ENCODE assay signal across 8 mouse cellular contexts in the genomic region with DNA sequence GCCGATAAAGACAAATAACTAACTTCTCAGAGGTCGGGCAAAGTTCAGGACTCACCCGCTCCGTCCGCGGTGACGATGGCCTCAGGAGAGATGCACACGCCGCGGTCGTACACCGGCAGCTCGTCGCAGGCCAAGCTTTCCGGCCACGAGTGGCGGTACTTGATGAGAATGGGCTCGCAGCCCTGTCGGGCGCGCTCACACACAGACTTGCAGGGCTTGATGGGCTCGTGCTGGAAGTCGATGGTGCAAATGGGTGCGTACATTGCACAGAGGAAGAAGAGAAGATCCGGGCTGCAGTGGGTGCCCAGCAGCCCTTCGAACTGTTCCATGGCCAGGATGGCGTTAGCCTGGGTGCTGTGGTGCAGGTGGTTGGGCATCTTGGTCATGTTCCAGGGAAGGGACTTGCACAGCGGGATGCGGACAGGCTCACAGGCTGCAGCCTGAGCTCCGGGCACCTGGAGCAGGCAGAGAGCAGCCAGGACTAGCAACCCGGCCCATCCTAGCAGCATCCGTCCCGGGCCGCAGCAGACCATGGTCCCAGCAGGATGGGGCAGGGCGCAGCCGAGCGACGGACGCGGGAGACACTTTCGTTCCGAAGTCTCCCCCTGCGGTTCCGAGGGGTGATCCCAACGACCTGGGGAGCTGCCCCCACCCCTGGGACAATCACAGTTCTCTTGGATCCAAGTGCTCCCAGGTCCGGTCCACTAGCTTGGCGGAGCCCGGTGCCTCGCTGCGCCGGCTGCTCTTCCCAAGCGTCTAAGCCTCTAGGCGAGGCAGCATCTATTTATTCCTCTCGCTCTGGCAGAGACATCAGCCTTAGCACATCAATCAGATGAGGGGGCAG. TPM values are rescaled to one million over a fixed set of nuclear protein-coding genes. Genes with fewer than 3 reads are reported as not detected.
A peak's percentile ranks its signal among the peaks of the same experiment; 100 is the strongest.
DNase-seq lines count a peak whose midpoint lies in the region; ATAC-seq and TF ChIP-seq lines count a peak whose summit lies in the region.

No protein-coding gene starts in this region.

- intact Hi-C loops in left cerebral cortex, postnatal 25 days (cut with DNase I) = no loop called here

- DNase-seq in adrenal gland, adult (ENCODE audit: inconsistent age in 2 of 2, low spot score in 1 of 2) = peak; percentile 18 to 78
- DNase-seq in adrenal gland, adult 8-10 months = no peak
- DNase-seq in cerebellum, postnatal 10 days = peak; percentile 63 to 67
- peak; percentile 37 for DNase-seq in gastrocnemius, postnatal 10 days
- peak; percentile 41 to 51 for DNase-seq in left cerebral cortex, postnatal 25 days (ENCODE audit: low spot score in 2 of 2)
- peak; percentile 30 for DNase-seq in stomach, postnatal 0 days (ENCODE audit: low spot score)

- no peak for TF ChIP-seq EP300 in stomach, postnatal 0 days (optimal IDR thresholded peaks at IDR 0.05)

- under 1% methylated on average over 54 of the region's 54 CpGs for WGBS in hindbrain, embryonic 16.5 days
- under 1% methylated on average over 49 of the region's 54 CpGs for WGBS in midbrain, embryonic 13.5 days
- WGBS in stomach, postnatal 0 days = under 1% methylated on average over 54 of the region's 54 CpGs

- no peaks in the 10 kb centered on the region; the same call in 1 of the 2 replicates for H3K27me3 ChIP-seq in hindbrain, embryonic 16.5 days (replicated peaks; ENCODE audit: control insufficient read depth, insufficient read depth, low read length)
- H3K27me3 ChIP-seq in midbrain, embryonic 13.5 days = peaks cover 24% of the 10 kb centered on the region
- peaks cover 4% of the 10 kb centered on the region; the same call in 1 of the 2 replicates for H3K27me3 ChIP-seq in stomach, postnatal 0 days (ENCODE audit: control insufficient read depth, insufficient read depth, low read length)

- peaks cover 11% of the 10 kb centered on the region for H3K4me1 ChIP-seq in hindbrain, embryonic 16.5 days (ENCODE audit: control insufficient read depth, insufficient read depth, low read depth, low read length)
- H3K4me1 ChIP-seq in midbrain, embryonic 13.5 days (replicated peaks) = peaks cover 18% of the 10 kb centered on the region
- H3K4me1 ChIP-seq in stomach, postnatal 0 days (replicated peaks; ENCODE audit: control insufficient read depth, insufficient read depth) = no peaks in the 10 kb centered on the region; the same call in 1 of the 2 replicates

- no peaks in the 10 kb centered on the region for H3K36me3 ChIP-seq in hindbrain, embryonic 16.5 days (ENCODE audit: control insufficient read depth, insufficient read depth, low read length)
- H3K36me3 ChIP-seq in midbrain, embryonic 13.5 days = no peaks in the 10 kb centered on the region
- no peaks in the 10 kb centered on the region for H3K36me3 ChIP-seq in stomach, postnatal 0 days (ENCODE audit: control insufficient read depth, insufficient read depth, low read length)

- peak overlapping the region; percentile 62 for H3K4me3 ChIP-seq in hindbrain, embryonic 16.5 days (ENCODE audit: low read length)
- H3K4me3 ChIP-seq in midbrain, embryonic 13.5 days (replicated peaks) = peak overlapping the region; percentile 63
- H3K4me3 ChIP-seq in stomach, postnatal 0 days (ENCODE audit: low read depth, low read length) = peak overlapping the region; percentile 55

- H3K9ac ChIP-seq in hindbrain, embryonic 16.5 days (ENCODE audit: low read depth, low read length) = peak overlapping the region; percentile 68
- peak overlapping the region; percentile 65 for H3K9ac ChIP-seq in midbrain, embryonic 13.5 days (replicated peaks)
- H3K9ac ChIP-seq in stomach, postnatal 0 days (ENCODE audit: low read length) = peak overlapping the region; percentile 53

- peak; percentile 71 for ATAC-seq in hindbrain, embryonic 16.5 days
- ATAC-seq in midbrain, embryonic 13.5 days = peak; percentile 71
- 0 out of 2 replicates have a peak, but pooled peaks have one; percentile 49 for ATAC-seq in stomach, postnatal 0 days (ENCODE audit: low FRiP score, low TSS enrichment)

- no peak for TF ChIP-seq CTCF in stomach, postnatal 0 days (IDR thresholded peaks at IDR 0.05; ENCODE audit: low read depth)

- H3K27ac ChIP-seq in hindbrain, embryonic 16.5 days (ENCODE audit: low read depth, low read length) = peak overlapping the region; percentile 29; the same call in 1 of the 2 replicates
- H3K27ac ChIP-seq in midbrain, embryonic 13.5 days = no peak overlapping the region
- H3K27ac ChIP-seq in stomach, postnatal 0 days (replicated peaks) = no peak overlapping the region

- H3K4me2 ChIP-seq in hindbrain, embryonic 16.5 days (ENCODE audit: low read length) = peak overlapping the region; percentile 100
- H3K4me2 ChIP-seq in midbrain, embryonic 13.5 days (replicated peaks) = peak overlapping the region; percentile 96
- peak overlapping the region; percentile 97 for H3K4me2 ChIP-seq in stomach, postnatal 0 days (replicated peaks; ENCODE audit: low read depth)

- H3K9me3 ChIP-seq in hindbrain, embryonic 16.5 days (ENCODE audit: control insufficient read depth, low read length) = no peaks in the 10 kb centered on the region
- H3K9me3 ChIP-seq in midbrain, embryonic 13.5 days = peaks cover 4% of the 10 kb centered on the region; the same call in 1 of the 2 replicates
- H3K9me3 ChIP-seq in stomach, postnatal 0 days (ENCODE audit: control insufficient read depth, low read length) = no peaks in the 10 kb centered on the region

RNA-seq across cellular contexts. Expression of gene Frzb, which starts 0.9 kb away (rescaled TPM):
- total RNA-seq in adrenal gland, adult 8-10 months (2022) = 100 to 1,000 TPM in 2 of 4 experiments, 1 to 10 TPM in 2; 3.6 to 312 (median 140) TPM
- 10 to 100 TPM; 51.6 to 55.5 TPM for total RNA-seq in gastrocnemius, postnatal 10 days (2021)
- polyA plus RNA-seq in hindbrain, embryonic 16.5 days (2015; fragmentation: Nextera tagmentation; extraction: Ambion mirVana) = 15.2 and 20.0 TPM in 2 replicates
- 10 to 100 TPM; 27.7 to 31.1 TPM for total RNA-seq in left cerebral cortex, postnatal 25 days (2021)
- polyA plus RNA-seq in midbrain, embryonic 13.5 days (2015; fragmentation: Nextera tagmentation; extraction: Ambion mirVana) = 3.2 and 3.5 TPM in 2 replicates
- polyA plus RNA-seq in stomach, postnatal 0 days (2015; fragmentation: Nextera tagmentation; extraction: Ambion mirVana) = 1.1 and 1.6 TPM in 2 replicates
